Mouse (Mus musculus): Measurements from ENCODE around the gene Ppp6r3. TPM values are rescaled to one million over a fixed set of nuclear protein-coding genes. Genes with fewer than 3 reads are reported as not detected.

Ppp6r3 gene
- polyA plus RNA-seq, 1 experiment from 2014 or later: 25.7 TPM

DNA sequence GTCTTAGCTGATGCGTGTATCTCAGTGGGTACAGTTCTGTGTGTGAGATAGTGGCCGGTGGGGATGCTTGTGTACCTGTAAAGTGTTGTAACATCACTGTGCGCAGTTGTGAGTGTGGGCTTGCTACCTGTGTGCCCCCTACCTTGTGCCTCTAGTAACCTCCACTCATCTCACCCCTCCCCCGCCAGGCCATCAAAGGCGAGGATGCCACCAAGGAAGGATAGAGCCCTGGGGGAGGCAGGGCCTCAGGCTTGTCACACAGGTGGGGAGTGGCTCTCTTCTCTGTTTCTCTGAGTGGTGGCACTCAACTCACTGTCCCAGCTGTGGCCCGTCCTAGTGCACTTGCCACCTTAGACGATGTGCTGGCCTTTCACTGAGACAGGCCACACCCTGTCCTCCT, 144.5 kb downstream of the Ppp6r3 start:
- Histone ChIP-seq H3K4me3 (ENCODE audit: low read depth, low read length) (no peak overlapping the region), H3K9me3 (ENCODE audit: control insufficient read depth) (no peaks in the 10 kb centered on the region), H3K4me2 (replicated peaks; ENCODE audit: low read depth) (no peak overlapping the region), H3K27ac (ENCODE audit: low read depth, low read length) (no peak overlapping the region), H3K27me3 (replicated peaks; ENCODE audit: control insufficient read depth, insufficient read depth, low read length) (no peaks in the 10 kb centered on the region), H3K4me1 (replicated peaks; ENCODE audit: control insufficient read depth, insufficient read depth, low read length) (no peaks in the 10 kb centered on the region), H3K9ac (ENCODE audit: low read depth, low read length) (no peak overlapping the region), H3K36me3 (ENCODE audit: control insufficient read depth, insufficient read depth) (no peaks in the 10 kb centered on the region)
- ATAC-seq: no peak
- no peak for TF ChIP-seq CTCF (IDR thresholded peaks at IDR 0.05; ENCODE audit: low read depth)
- 69% methylated on average over 7 of the region's 7 CpGs for WGBS

GRCm38 (mm10) chr19:3429156-3429816, 146.3 kb downstream of the Ppp6r3 start:
- Histone ChIP-seq H3K4me3 (ENCODE audit: low read depth, low read length) (no peak overlapping the region), H3K9ac (ENCODE audit: low read depth, low read length) (no peak overlapping the region), H3K27ac (ENCODE audit: low read depth, low read length) (no peak overlapping the region), H3K9me3 (ENCODE audit: control insufficient read depth) (no peaks in the 10 kb centered on the region), H3K36me3 (ENCODE audit: control insufficient read depth, insufficient read depth) (no peaks in the 10 kb centered on the region), H3K4me1 (replicated peaks; ENCODE audit: control insufficient read depth, insufficient read depth, low read length) (no peaks in the 10 kb centered on the region; the same call in 1 of the 2 replicates), H3K27me3 (replicated peaks; ENCODE audit: control insufficient read depth, insufficient read depth, low read length) (no peaks in the 10 kb centered on the region), H3K4me2 (replicated peaks; ENCODE audit: low read depth) (no peak overlapping the region)
- no peak for TF ChIP-seq CTCF (IDR thresholded peaks at IDR 0.05; ENCODE audit: low read depth)
- WGBS: 64% methylated on average over 7 of the region's 7 CpGs
- ATAC-seq: no peak

DNA sequence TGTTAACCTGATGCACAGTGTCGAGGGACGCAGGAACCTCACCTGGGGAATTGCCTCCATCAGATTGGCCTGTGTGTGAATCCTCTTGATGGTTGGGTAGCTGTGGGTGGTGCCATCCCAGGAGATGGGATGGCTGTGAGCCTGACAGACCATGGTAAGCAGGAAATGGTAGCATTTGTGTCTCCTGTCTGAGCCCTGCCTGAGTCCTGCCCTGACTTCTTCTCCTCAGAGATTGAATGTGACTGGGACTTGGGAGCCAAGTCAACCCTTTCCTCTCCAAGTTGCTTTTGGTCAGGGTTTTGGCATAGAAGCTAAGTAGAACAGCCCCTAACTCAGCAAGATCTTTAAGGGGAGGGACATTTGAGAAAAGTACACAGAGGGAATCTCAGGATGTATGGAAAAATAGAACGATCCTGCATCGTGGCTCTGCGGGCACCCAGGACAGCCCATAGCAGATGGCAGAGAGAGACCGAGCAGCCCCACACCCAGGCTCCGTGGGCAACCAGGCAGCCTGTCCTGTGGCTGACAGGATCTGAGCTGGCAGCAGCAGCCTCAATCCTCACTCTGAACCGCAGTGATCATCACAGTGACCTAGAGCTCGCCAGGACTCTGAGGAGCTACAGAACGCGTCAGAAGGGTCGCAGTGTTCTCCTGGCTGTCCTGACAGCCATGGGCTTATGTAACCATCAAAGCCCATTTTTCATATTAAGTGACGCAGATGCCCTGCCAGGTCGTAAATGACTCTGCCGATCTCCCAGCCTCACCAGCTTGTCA, 147.3 kb downstream of the Ppp6r3 start:
- no peak for ATAC-seq
- WGBS: 82% methylated on average over 15 of the region's 15 CpGs
- Histone ChIP-seq H3K9me3 (ENCODE audit: control insufficient read depth) (no peaks in the 10 kb centered on the region), H3K4me1 (replicated peaks; ENCODE audit: control insufficient read depth, insufficient read depth, low read length) (no peaks in the 10 kb centered on the region; the same call in 1 of the 2 replicates), H3K27ac (ENCODE audit: low read depth, low read length) (no peak overlapping the region), H3K9ac (ENCODE audit: low read depth, low read length) (no peak overlapping the region), H3K4me2 (replicated peaks; ENCODE audit: low read depth) (no peak overlapping the region), H3K36me3 (ENCODE audit: control insufficient read depth, insufficient read depth) (no peaks in the 10 kb centered on the region), H3K27me3 (replicated peaks; ENCODE audit: control insufficient read depth, insufficient read depth, low read length) (no peaks in the 10 kb centered on the region), H3K4me3 (ENCODE audit: low read depth, low read length) (no peak overlapping the region)
- no peak for TF ChIP-seq CTCF (IDR thresholded peaks at IDR 0.05; ENCODE audit: low read depth)

DNA sequence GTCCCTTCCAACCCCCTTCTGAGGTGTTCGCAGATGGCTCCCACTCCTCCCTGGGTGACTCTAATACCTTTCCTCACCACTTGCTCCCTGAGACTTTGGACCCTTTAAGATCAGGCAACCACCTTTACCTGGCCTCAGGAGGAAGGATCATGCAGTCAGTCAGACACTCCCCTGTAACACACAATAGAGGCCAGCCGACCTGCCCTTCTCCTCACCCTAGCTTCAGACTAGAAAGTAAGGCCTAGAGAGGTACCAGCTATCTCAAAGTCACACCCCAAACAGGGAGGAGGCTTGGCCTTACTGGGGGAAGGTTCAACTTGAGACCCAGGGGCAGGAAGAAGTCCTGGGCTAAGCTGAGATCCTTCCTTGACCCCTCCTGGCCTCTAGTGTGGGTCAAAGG, 151.3 kb downstream of the Ppp6r3 start:
- Histone ChIP-seq H3K9me3 (ENCODE audit: control insufficient read depth) (no peaks in the 10 kb centered on the region), H3K9ac (ENCODE audit: low read depth, low read length) (no peak overlapping the region), H3K27ac (ENCODE audit: low read depth, low read length) (peak overlapping the region; percentile 41), H3K27me3 (replicated peaks; ENCODE audit: control insufficient read depth, insufficient read depth, low read length) (no peaks in the 10 kb centered on the region), H3K36me3 (ENCODE audit: control insufficient read depth, insufficient read depth) (no peaks in the 10 kb centered on the region), H3K4me3 (ENCODE audit: low read depth, low read length) (no peak overlapping the region), H3K4me2 (replicated peaks; ENCODE audit: low read depth) (peak overlapping the region; percentile 24; the same call in 1 of the 2 replicates), H3K4me1 (replicated peaks; ENCODE audit: control insufficient read depth, insufficient read depth, low read length) (no peaks in the 10 kb centered on the region; the same call in 1 of the 2 replicates)
- WGBS: 34% methylated on average over 2 of the region's 2 CpGs
- no peak for TF ChIP-seq CTCF (IDR thresholded peaks at IDR 0.05; ENCODE audit: low read depth)
- peak; percentile 90 for ATAC-seq

- no peak for ATAC-seq
- Histone ChIP-seq H3K4me2 (replicated peaks; ENCODE audit: low read depth) (no peak overlapping the region), H3K27me3 (replicated peaks; ENCODE audit: control insufficient read depth, insufficient read depth, low read length) (no peaks in the 10 kb centered on the region), H3K9ac (ENCODE audit: low read depth, low read length) (no peak overlapping the region), H3K4me1 (replicated peaks; ENCODE audit: control insufficient read depth, insufficient read depth, low read length) (no peaks in the 10 kb centered on the region; the same call in 1 of the 2 replicates), H3K9me3 (ENCODE audit: control insufficient read depth) (no peaks in the 10 kb centered on the region), H3K27ac (ENCODE audit: low read depth, low read length) (no peak overlapping the region), H3K36me3 (ENCODE audit: control insufficient read depth, insufficient read depth) (no peaks in the 10 kb centered on the region), H3K4me3 (ENCODE audit: low read depth, low read length) (no peak overlapping the region)
- TF ChIP-seq CTCF (IDR thresholded peaks at IDR 0.05; ENCODE audit: low read depth): no peak
- 59% methylated on average over 4 of the region's 4 CpGs for WGBS
Observed at GRCm38 (mm10) chr19:3422981-3423380, 152.6 kb downstream of the Ppp6r3 start.

DNA sequence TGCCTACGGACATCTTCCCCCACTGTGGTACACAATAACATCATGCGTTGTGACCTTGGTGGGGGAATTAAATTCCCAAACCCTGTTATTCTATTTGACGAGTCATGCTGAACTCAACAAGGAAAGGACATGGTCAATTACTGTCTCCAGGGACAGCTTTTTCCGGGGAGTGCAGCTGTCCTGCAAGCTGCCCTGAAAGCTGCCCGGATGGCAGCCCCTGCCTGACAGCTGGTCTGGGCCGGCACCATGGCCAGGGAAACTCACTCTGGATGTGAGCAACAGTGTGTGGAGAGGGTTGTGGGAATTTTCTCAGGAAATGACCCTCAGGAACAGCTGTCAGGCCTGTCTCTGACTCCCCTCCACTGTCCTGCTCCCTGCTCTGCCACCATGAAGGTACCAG, 153.1 kb downstream of the Ppp6r3 start:
- Histone ChIP-seq H3K27ac (ENCODE audit: low read depth, low read length) (no peak overlapping the region), H3K4me3 (ENCODE audit: low read depth, low read length) (no peak overlapping the region), H3K4me1 (replicated peaks; ENCODE audit: control insufficient read depth, insufficient read depth, low read length) (no peaks in the 10 kb centered on the region; the same call in 1 of the 2 replicates), H3K27me3 (replicated peaks; ENCODE audit: control insufficient read depth, insufficient read depth, low read length) (no peaks in the 10 kb centered on the region), H3K36me3 (ENCODE audit: control insufficient read depth, insufficient read depth) (no peaks in the 10 kb centered on the region), H3K4me2 (replicated peaks; ENCODE audit: low read depth) (no peak overlapping the region), H3K9me3 (ENCODE audit: control insufficient read depth) (no peaks in the 10 kb centered on the region), H3K9ac (ENCODE audit: low read depth, low read length) (no peak overlapping the region)
- WGBS: 69% methylated on average over 6 of the region's 6 CpGs
- no peak for TF ChIP-seq CTCF (IDR thresholded peaks at IDR 0.05; ENCODE audit: low read depth)
- ATAC-seq: no peak
